Mouse (Mus musculus) liver, postnatal 0 days (tissue): ENCODE measurements at regions not wholly inside any gene's neighbourhood (a gene's known extent, or its start where the extent isn't known, plus 50 kb on each side); places are given as distances from the start of the nearest gene placed in this dataset.

Experiments used
- CTCF ChIP-seq: sonication (generic); IDR thresholded peaks from 2 replicates; pipeline ENCODE4 v1.5.1; 2016; ENCODE audit warnings: antibody characterized with exemption, low read depth
- EP300 ChIP-seq: IDR thresholded peaks from 2 replicates; pipeline ENCODE4 v1.6.1; 2016; ENCODE audit warnings: antibody characterized with exemption, low read depth, mild to moderate bottlenecking

DNA sequence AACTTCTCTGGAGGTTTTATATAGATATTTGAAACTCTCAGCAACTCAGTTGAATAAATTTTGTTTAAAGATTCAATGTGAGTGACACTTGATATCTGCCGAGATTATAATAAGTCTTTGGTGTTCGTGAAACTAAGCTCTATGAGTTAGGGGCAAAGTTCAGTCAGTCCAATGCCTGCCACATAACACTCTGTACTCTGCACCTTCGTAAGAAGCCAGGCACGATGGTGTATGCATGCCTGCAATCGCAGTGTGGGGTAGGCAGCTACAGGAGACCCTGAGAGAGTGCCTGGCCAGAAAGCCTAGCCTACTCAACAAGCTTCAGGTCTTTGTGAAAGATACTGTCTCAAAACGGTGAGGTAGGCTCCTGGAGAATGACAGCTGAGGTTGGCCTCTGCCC lies 167.7 kb downstream of the Moxd1 start:
- TF ChIP-seq CTCF (no peak), EP300 (no peak)
